Mouse (Mus musculus): ENCODE results near the gene Mamld1.

Gene Mamld1

DNA sequence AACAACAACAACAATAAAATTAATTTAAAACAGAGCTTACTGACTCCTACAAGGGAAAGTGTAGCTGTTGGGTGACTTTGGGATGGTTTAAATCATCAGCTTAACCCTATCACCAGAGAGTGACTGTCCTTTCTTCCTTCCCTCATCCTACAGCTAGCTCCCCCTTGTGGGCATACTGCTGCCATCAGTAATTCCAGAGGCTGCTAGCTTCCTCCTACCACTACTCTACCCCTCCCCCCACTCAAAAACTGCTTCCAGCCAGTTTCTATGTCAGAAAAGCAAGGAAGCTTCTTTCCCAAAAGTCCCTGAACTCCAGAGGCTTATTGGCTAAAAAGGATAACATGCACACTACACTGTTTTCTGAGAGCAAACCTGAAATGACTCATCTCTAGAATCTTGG lies 81.4 kb downstream of the Mamld1 start:
- peak; percentile 45 for DNase-seq (ENCODE audit: low read depth, low spot score)

DNA sequence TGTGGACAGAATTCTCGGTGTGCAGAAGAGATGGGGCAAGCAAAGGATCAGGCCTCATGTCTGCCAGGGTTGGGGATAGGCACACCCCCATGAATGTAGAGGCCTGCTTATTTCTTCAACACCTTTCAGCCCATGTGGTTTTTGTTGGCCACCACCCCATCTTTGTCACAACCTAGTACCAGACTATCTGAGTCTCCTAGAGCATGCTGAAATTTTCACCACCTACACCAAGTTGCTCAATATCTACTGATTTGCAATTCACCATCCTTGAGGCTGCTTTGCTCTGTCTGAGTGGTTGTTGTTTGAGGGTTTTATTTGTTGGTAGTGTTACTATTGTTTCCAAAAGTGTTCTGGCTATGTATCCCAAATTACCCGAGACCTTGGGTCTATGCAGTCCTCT lies 91.3 kb downstream of the Mamld1 start:
- DNase-seq (ENCODE audit: low read depth, low spot score), result no peak

DNA sequence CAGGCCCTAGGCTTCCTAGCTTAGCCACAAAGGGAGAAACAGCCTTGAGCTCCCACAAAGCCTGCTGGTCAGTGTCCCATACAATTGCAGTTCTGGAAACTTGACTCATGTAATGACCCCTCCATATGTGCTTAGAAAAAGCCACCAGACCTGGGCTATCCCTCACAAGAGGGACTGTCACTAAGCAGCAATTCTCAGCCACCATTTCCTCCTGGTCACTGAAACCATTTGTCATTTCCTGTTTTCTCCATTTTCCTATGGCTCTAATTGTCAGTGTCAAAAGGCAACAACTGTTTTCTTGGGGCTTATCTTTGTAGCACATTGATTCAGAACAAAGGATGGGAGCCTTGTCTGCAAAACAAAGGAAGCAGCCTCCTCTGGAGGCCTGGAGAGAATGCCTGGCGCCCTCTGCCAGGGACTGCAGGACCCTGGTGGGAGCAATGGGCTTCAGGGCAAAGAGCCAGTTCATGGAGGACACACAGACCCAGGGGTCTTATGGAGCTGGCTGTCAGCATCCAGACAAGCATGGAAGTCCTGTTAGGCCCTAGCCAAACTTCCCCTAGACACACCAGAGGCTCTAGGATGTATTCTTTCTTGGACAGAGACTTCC lies 99.5 kb downstream of the Mamld1 start:
- no peak for DNase-seq (ENCODE audit: low read depth, low spot score)

DNA sequence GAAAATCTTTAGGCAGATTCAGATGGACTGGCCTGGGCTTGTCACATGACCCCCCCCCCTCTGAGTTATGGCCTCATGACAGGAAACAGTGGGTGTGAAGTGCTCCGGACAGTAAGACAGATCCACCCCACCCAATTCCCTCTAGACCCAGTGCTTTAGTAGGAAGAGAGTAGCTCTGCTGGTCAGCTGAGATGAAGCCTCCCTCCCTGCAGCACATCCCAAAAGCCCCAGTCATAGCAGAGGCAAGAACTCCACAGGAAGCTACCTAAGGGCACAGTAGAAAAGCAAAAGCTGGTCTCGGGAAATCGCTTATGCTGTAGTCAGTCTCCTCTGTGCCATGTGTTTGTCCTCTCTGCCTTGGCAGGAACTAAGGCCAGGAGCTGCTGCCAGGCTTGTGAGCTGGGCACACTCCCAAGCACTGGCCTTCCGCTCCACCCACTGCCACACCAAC lies 100.5 kb downstream of the Mamld1 start:
- peak; percentile 54 for DNase-seq (ENCODE audit: low read depth, low spot score)

DNA sequence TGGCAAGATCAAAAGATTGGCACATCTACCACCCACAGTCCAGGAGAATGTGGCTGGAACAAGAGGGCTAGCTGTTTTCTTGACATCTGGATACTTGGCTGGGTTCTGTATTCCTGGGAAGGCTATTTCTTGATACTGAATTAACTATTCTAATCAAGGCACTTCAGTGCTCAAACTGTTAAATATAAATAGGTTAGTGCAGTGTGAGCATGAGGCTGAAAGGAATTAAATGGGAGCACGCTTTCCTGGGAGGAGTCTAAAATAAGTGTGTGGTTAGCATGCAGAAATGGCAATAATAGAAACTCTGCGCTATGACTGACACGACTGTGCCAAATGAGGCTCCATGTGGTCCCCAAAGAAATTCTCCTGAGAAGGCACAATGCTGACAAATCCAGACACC lies 131.5 kb downstream of the Mamld1 start:
- DNase-seq (ENCODE audit: low read depth, low spot score), result no peak

DNA sequence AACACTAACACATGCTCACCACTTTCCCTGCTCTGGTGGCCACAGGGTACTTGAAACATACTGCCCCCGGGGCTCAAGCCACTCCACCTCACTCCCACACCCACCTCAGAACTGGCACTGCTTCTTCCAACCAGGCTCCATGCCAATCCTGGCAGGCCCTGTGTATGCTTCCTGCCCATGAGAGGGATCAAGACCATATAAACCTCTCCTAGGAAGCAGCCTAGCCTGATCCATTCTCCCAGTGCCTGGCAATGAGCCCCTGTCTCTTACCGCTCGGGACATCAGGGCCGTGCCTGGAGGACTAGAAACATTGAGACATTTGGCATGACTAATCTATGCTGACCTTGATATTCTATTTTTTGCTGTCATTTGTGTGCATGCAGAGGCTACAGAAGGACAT lies 133.6 kb downstream of the Mamld1 start:
- DNase-seq (ENCODE audit: low read depth, low spot score), result no peak

DNA sequence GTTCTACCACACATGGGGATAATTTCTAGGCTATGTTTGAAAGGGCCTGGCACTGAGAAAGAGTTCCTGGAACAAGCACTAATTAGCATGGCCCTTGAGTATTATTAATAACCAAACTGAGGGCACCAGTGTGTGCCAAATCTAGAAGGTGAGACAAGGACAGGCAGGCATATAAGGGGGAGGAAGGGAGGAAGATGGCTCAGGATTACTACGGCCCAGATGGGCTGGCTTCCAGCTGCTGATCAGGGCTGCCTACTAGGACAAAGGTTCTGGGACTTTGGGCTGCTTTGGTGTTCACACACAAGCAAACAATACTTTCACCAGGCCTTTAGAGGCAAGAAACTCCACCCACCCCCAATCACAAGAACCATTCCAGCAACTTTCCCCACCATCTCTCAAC lies 136.3 kb downstream of the Mamld1 start:
- DNase-seq (ENCODE audit: low read depth, low spot score), result no peak

DNA sequence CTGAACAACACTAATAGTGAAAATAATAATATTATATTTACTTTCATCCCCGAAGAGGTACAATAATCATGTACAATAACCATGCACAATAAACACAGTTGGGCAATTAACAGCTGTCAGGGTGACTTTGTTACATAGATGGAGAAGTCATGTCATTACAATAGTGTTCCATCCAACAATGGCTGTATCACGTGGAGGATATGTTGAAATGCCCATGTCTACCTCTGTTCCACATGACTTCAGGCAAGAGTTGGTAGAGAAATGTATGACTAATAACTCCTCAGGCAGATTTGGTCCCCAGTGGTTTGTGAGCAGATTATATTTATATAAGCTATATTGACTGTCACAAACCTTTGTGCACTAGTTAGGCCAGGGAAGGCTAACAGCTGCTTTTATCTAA lies 154.7 kb downstream of the Mamld1 start:
- peak; percentile 15 for DNase-seq (ENCODE audit: low read depth, low spot score)

Data from 3T3-L1 (cell line).